Mouse (Mus musculus): ENCODE data around the gene Ppif.

DNA sequence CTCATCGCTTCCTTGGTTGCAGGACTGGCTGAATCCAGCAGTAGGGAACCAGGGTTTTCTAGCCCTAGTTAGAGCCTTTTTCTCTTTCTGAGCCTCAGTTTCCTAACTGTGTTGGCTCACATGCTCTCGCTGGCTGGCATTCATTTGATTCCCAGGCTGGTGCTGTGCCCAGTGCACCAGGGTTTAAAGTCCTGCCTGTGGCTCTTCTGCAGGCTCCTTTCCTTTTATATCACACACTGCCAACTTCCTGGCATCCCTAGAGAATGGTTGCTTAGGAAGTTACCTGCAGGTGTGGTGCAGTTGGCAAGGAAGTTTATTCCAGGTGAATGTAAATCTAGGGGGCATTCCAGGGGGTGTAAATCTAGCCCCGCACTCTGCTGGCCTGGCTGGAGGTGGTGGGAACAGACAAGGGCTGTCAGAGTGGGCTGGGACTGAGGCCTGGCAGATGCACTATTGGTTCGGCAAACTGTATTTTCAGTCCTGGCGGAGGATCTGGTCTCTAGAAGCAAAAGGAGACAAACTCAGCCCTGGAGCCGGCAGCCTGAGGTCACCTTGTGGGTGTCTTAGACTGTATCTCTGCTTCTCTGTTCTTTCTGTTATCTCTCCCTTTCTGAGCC is 575 bp upstream of the Ppif start:
- TF ChIP-seq POLR2A (IDR thresholded peaks at IDR 0.05; ENCODE audit: insufficient read depth, low read depth, low read length) (no peak), CTCF (IDR thresholded peaks at IDR 0.05) (no peak)
